Mouse (Mus musculus) left cerebral cortex, adult 11 months (tissue): ENCODE results near the gene Dpm3.

ENCODE experiments used
- DNase-seq: peaks from one replicate; pipeline ENCODE4 v3.0.0; 2022; ENCODE audit warnings: low spot score

Dpm3 gene

GRCm38 (mm10) chr3:89294195-89294594 lies 35.0 kb downstream of the Dpm3 start:
- no peak for DNase-seq

- no peak for DNase-seq
Measured at GRCm38 (mm10) chr3:89295685-89296230, 36.6 kb downstream of the Dpm3 start.

- DNase-seq: no peak
Measured at GRCm38 (mm10) chr3:89296761-89297396, 37.7 kb downstream of the Dpm3 start.

GRCm38 (mm10) chr3:89298908-89299307 lies 39.8 kb downstream of the Dpm3 start:
- DNase-seq: no peak

GRCm38 (mm10) chr3:89299499-89299898 lies 40.3 kb downstream of the Dpm3 start:
- no peak for DNase-seq

- no peak for DNase-seq
Measured at GRCm38 (mm10) chr3:89300071-89300470, 40.9 kb downstream of the Dpm3 start.

GRCm38 (mm10) chr3:89300514-89300913 lies 41.4 kb downstream of the Dpm3 start:
- no peak for DNase-seq

- no peak for DNase-seq
Measured at GRCm38 (mm10) chr3:89304440-89304839, 45.3 kb downstream of the Dpm3 start.

- no peak for DNase-seq
Measured at GRCm38 (mm10) chr3:89305105-89305504, 45.9 kb downstream of the Dpm3 start.

- DNase-seq: no peak
Measured at GRCm38 (mm10) chr3:89305551-89306325, 46.6 kb downstream of the Dpm3 start.

- no peak for DNase-seq
Measured at GRCm38 (mm10) chr3:89308089-89308488, 48.9 kb downstream of the Dpm3 start.

- DNase-seq: no peak
Measured at GRCm38 (mm10) chr3:89314340-89314739, 55.2 kb downstream of the Dpm3 start.

GRCm38 (mm10) chr3:89314791-89315190 lies 55.6 kb downstream of the Dpm3 start:
- no peak for DNase-seq

GRCm38 (mm10) chr3:89315195-89315929 lies 56.2 kb downstream of the Dpm3 start:
- no peak for DNase-seq

GRCm38 (mm10) chr3:89315930-89316831 lies 57.0 kb downstream of the Dpm3 start:
- DNase-seq: no peak
